Mouse (Mus musculus) stomach, embryonic 14.5 days (tissue): Measurements from ENCODE around the gene Mafk. TPM values are rescaled to one million over a fixed set of nuclear protein-coding genes. Genes with fewer than 3 reads are reported as not detected.

ENCODE experiments used
- ATAC-seq: fragments of 200-750 bp; cut with Nextera tagmentation; 2 replicates; pipeline ENCODE4 v1.8.0; 2017; ENCODE audit warnings: low read depth, moderate TSS enrichment; ENCODE audit not compliant: insufficient number of reproducible peaks, insufficient read depth, low FRiP score
- H3K27ac ChIP-seq: fragments of 300-500 bp; sonication (generic); 2 replicates; pipeline ENCODE4 v1.5.1; 2014; ENCODE audit warnings: mild to moderate bottlenecking, low read length, moderate library complexity, mixed read lengths
- H3K27me3 ChIP-seq: fragments of 300-500 bp; sonication (generic); 2 replicates; pipeline ENCODE4 v1.6.1; 2014; ENCODE audit warnings: low read length, control low read depth, mixed read lengths; ENCODE audit not compliant: control insufficient read depth, insufficient read depth
- H3K36me3 ChIP-seq: fragments of 300-500 bp; sonication (generic); 2 replicates; pipeline ENCODE4 v1.6.1; 2014; ENCODE audit warnings: mild to moderate bottlenecking, control low read depth, low read length, moderate library complexity, mixed read lengths; ENCODE audit not compliant: control insufficient read depth, insufficient read depth
- H3K4me1 ChIP-seq: fragments of 300-500 bp; sonication (generic); 2 replicates; pipeline ENCODE4 v1.6.1; 2014; ENCODE audit warnings: low read length, control low read depth, mixed read lengths; ENCODE audit not compliant: control insufficient read depth, insufficient read depth
- H3K4me2 ChIP-seq: fragments of 300-500 bp; sonication (generic); replicated peaks from 2 replicates; pipeline ENCODE4 v1.6.1; 2014; ENCODE audit warnings: low read depth, low read length, control low read depth
- H3K4me3 ChIP-seq: fragments of 300-500 bp; sonication (generic); 2 replicates; pipeline ENCODE4 v1.5.1; 2014; ENCODE audit warnings: low read depth, low read length, control low read depth
- H3K9ac ChIP-seq: fragments of 300-500 bp; sonication (generic); replicated peaks from 2 replicates; pipeline ENCODE4 v1.6.1; 2014; ENCODE audit warnings: low read depth, mild to moderate bottlenecking, control low read depth, low read length, moderate library complexity, mixed read lengths
- H3K9me3 ChIP-seq: fragments of 300-500 bp; sonication (generic); 2 replicates; pipeline ENCODE4 v1.6.1; 2016; ENCODE audit warnings: low read depth, low read length, control low read depth; ENCODE audit not compliant: control insufficient read depth
- WGBS: fragments of 180-500 bp; shearing (Covaris S2); extraction: QIAGEN DNeasy Blood & Tissue Kit; methylation state at CpG from one replicate; pipeline ENCODE4 v1.1.7; 2014; 5-methylcytosine and 5-hydroxymethylcytosine counted together
- polyA plus RNA-seq: library from polyadenylated mRNA; unstranded; fragments of >200 nt; fragmentation: Nextera tagmentation; extraction: Ambion mirVana; gene quantifications from 2 replicates; pipeline ENCODE4 v1.2.1, GENCODE M21; 2014

The Mafk gene
- polyA plus RNA-seq, 1 experiment from 2014 or later = 7.1 TPM

GRCm38 (mm10) chr5:139758096-139758495 is 33.2 kb upstream of the Mafk start:
- no peak overlapping the region for H3K27ac ChIP-seq

GRCm38 (mm10) chr5:139764296-139764695 is 27.0 kb upstream of the Mafk start:
- Histone ChIP-seq H3K4me2 (no peak overlapping the region), H3K4me3 (no peak overlapping the region), H3K36me3 (peaks cover 81% of the 10 kb centered on the region), H3K4me1 (no peaks in the 10 kb centered on the region), H3K9ac (no peak overlapping the region), H3K9me3 (no peaks in the 10 kb centered on the region), H3K27ac (no peak overlapping the region), H3K27me3 (no peaks in the 10 kb centered on the region)
- no peak for ATAC-seq
- WGBS = 74% methylated on average over 11 of the region's 11 CpGs

More at GRCm38 (mm10) chr5:139758096-139758495, 33.2 kb upstream of the Mafk start:
- Histone ChIP-seq H3K9ac (no peak overlapping the region), H3K4me3 (no peak overlapping the region), H3K36me3 (peaks cover 68% of the 10 kb centered on the region), H3K4me1 (no peaks in the 10 kb centered on the region), H3K9me3 (no peaks in the 10 kb centered on the region), H3K4me2 (no peak overlapping the region), H3K27me3 (no peaks in the 10 kb centered on the region)
- WGBS = 87% methylated on average over 16 of the region's 16 CpGs
- ATAC-seq = no peak

- Histone ChIP-seq H3K36me3 (peaks cover 79% of the 10 kb centered on the region), H3K4me2 (no peak overlapping the region), H3K4me3 (no peak overlapping the region), H3K27ac (no peak overlapping the region), H3K9ac (no peak overlapping the region), H3K27me3 (no peaks in the 10 kb centered on the region), H3K4me1 (no peaks in the 10 kb centered on the region), H3K9me3 (no peaks in the 10 kb centered on the region)
- WGBS = 87% methylated on average over 8 of the region's 8 CpGs
- no peak for ATAC-seq
Measured at GRCm38 (mm10) chr5:139768216-139768615, 23.1 kb upstream of the Mafk start.

- H3K27ac ChIP-seq = no peak within 1 kb of the TSS
- H3K4me1 ChIP-seq = peaks cover 6% of the 10 kb centered on the region; the same call in 1 of the 2 replicates
- under 1% methylated on average over 55 of the region's 55 CpGs for WGBS
- peak; percentile 89 for ATAC-seq
- no peaks in the 10 kb centered on the region for H3K9me3 ChIP-seq
- no peaks in the 10 kb centered on the region for H3K27me3 ChIP-seq
- H3K36me3 ChIP-seq = peaks cover 22% of the 10 kb centered on the region
- H3K4me3 ChIP-seq = peak within 1 kb of the TSS; percentile 72
- H3K9ac ChIP-seq = peak within 1 kb of the TSS; percentile 80
- H3K4me2 ChIP-seq = peak within 1 kb of the TSS; percentile 90
Measured at GRCm38 (mm10) chr5:139775216-139775926, 15.9 kb upstream of the Mafk start, which contains the start of gene Ints1. Gene Ints1 (minus strand): TSS chr5:139775674.

- Histone ChIP-seq H3K36me3 (peaks cover 6% of the 10 kb centered on the region), H3K9ac (no peak overlapping the region)
- WGBS = 84% methylated on average over 5 of the region's 5 CpGs
Measured at GRCm38 (mm10) chr5:139776966-139777365, 14.3 kb upstream of the Mafk start.

GRCm38 (mm10) chr5:139781406-139781805 is 9.9 kb upstream of the Mafk start:
- WGBS = 74% methylated on average over 8 of the region's 8 CpGs
- Histone ChIP-seq H3K36me3 (no peaks in the 10 kb centered on the region), H3K4me3 (no peak overlapping the region), H3K9ac (no peak overlapping the region), H3K9me3 (no peaks in the 10 kb centered on the region), H3K4me1 (no peaks in the 10 kb centered on the region), H3K27me3 (no peaks in the 10 kb centered on the region), H3K4me2 (no peak overlapping the region), H3K27ac (no peak overlapping the region)
- ATAC-seq = no peak

More at GRCm38 (mm10) chr5:139776966-139777365, 14.3 kb upstream of the Mafk start:
- H3K4me1 ChIP-seq = peaks cover 6% of the 10 kb centered on the region; the same call in 1 of the 2 replicates
- H3K27me3 ChIP-seq = no peaks in the 10 kb centered on the region
- H3K9me3 ChIP-seq = no peaks in the 10 kb centered on the region
- ATAC-seq = no peak
- H3K27ac ChIP-seq = no peak overlapping the region
- no peak overlapping the region for H3K4me2 ChIP-seq
- no peak overlapping the region for H3K4me3 ChIP-seq

GRCm38 (mm10) chr5:139789466-139789865 is 1.8 kb upstream of the Mafk start:
- no peaks in the 10 kb centered on the region for H3K27me3 ChIP-seq
- no peak overlapping the region for H3K27ac ChIP-seq
- ATAC-seq = no peak
- 59% methylated on average over 4 of the region's 4 CpGs for WGBS
- H3K9me3 ChIP-seq = no peaks in the 10 kb centered on the region
- H3K9ac ChIP-seq = no peak overlapping the region
- H3K4me2 ChIP-seq = no peak overlapping the region
- no peaks in the 10 kb centered on the region for H3K36me3 ChIP-seq
- peaks cover 26% of the 10 kb centered on the region for H3K4me1 ChIP-seq
- no peak overlapping the region for H3K4me3 ChIP-seq

GRCm38 (mm10) chr5:139792159-139792775 is 954 bp downstream of the Mafk start:
- Histone ChIP-seq H3K27me3 (no peaks in the 10 kb centered on the region), H3K4me2 (peak overlapping the region; percentile 100), H3K4me1 (peaks cover 37% of the 10 kb centered on the region), H3K4me3 (peak overlapping the region; percentile 83), H3K36me3 (no peaks in the 10 kb centered on the region), H3K27ac (peak overlapping the region; percentile 67; the same call in 1 of the 2 replicates), H3K9ac (peak overlapping the region; percentile 53; the same call in 1 of the 2 replicates), H3K9me3 (no peaks in the 10 kb centered on the region)
- WGBS = 18% methylated on average over 11 of the region's 11 CpGs
- ATAC-seq = no peak
